Mouse (Mus musculus) C2C12 (cell line): ENCODE measurements at regions not wholly inside any gene's neighbourhood (a gene's known extent, or its start where the extent isn't known, plus 50 kb on each side); places are given as distances from the start of the nearest gene placed in this dataset.

Source experiments
- CEBPB ChIP-seq: IDR thresholded peaks from one replicate; pipeline ENCODE4 v1.6.1; 2011; ENCODE audit warnings: low read depth, mild to moderate bottlenecking, control low read depth, moderate library complexity
- CTCF ChIP-seq: IDR thresholded peaks from one replicate; pipeline ENCODE4 v1.5.1; 2011; ENCODE audit not compliant: control insufficient read depth, insufficient read depth, insufficient read length
- FOSL1 ChIP-seq: IDR thresholded peaks from one replicate; pipeline ENCODE4 v1.8.0; 2011; ENCODE audit warnings: mild to moderate bottlenecking, low read length; ENCODE audit not compliant: poor library complexity, insufficient read depth, severe bottlenecking
- MAX ChIP-seq: IDR thresholded peaks from one replicate; pipeline ENCODE4 v1.6.1; 2011; ENCODE audit warnings: mild to moderate bottlenecking, control low read depth
- MYOD1 ChIP-seq: IDR thresholded peaks from one replicate; pipeline ENCODE4 v1.6.1; 2011; ENCODE audit warnings: low read depth; ENCODE audit not compliant: control insufficient read depth, insufficient read length
- MYOG ChIP-seq: IDR thresholded peaks from one replicate; pipeline ENCODE4 v1.6.1; 2011; ENCODE audit not compliant: control insufficient read depth, insufficient read length; ENCODE audit errors: extremely low read depth
- USF1 ChIP-seq: IDR thresholded peaks from one replicate; pipeline ENCODE4 v1.6.1; 2011; ENCODE audit warnings: low read depth, mild to moderate bottlenecking, control low read depth, moderate library complexity

DNA sequence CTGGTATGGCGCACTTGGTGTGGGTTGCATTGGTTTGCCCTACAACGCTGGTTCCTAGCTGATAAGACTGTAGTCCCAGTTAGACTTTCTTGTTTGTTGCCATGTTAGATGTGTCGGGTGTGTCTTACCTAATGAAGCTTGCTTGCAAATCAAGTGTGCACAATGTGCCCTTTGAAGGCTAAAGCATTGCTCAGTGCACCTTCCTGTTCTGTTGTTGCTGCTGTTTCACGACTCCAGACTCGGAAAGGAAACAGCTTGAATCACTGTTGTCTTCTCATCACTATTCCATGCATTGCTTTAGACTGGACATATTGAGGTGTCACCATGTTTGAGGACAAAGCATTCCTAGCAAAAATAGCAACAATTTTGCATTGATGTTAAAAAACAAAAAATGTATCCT, 185.1 kb upstream of the Gm11146 start:
- TF ChIP-seq MYOG (no peak), CTCF (no peak), USF1 (no peak), FOSL1 (no peak), MAX (no peak), MYOD1 (no peak), CEBPB (no peak)
